Mouse (Mus musculus): ENCODE data around the gene Il4i1. TPM values are rescaled to one million over a fixed set of nuclear protein-coding genes. Genes with fewer than 3 reads are reported as not detected.

The Il4i1 gene
- polyA plus RNA-seq, 1 experiment from 2014 or later = 0.69 TPM

- Histone ChIP-seq H3K4me2 (replicated peaks; ENCODE audit: low read depth) (no peak overlapping the region; the same call in 1 of the 2 replicates), H3K9me3 (ENCODE audit: control insufficient read depth, low read length) (no peaks in the 10 kb centered on the region), H3K27ac (replicated peaks) (peak overlapping the region; percentile 56), H3K4me1 (replicated peaks; ENCODE audit: control insufficient read depth, insufficient read depth) (peaks cover 16% of the 10 kb centered on the region), H3K9ac (ENCODE audit: low read length) (no peak overlapping the region; the same call in 1 of the 2 replicates), H3K36me3 (ENCODE audit: control insufficient read depth, insufficient read depth, low read length) (no peaks in the 10 kb centered on the region), H3K4me3 (ENCODE audit: low read depth, low read length) (no peak overlapping the region), H3K27me3 (ENCODE audit: control insufficient read depth, insufficient read depth, low read length) (no peaks in the 10 kb centered on the region)
- no peak for TF ChIP-seq EP300 (optimal IDR thresholded peaks at IDR 0.05)
- no peak for TF ChIP-seq CTCF (IDR thresholded peaks at IDR 0.05; ENCODE audit: low read depth)
- DNase-seq (ENCODE audit: low spot score) (peak; percentile 13), ATAC-seq (ENCODE audit: low FRiP score, low TSS enrichment) (no peak)
- 44% methylated on average over 5 of the region's 5 CpGs for WGBS
Observed at GRCm38 (mm10) chr7:44819863-44820262, 3.7 kb downstream of the Il4i1 start.

GRCm38 (mm10) chr7:44820525-44820924 is 4.3 kb downstream of the Il4i1 start:
- H3K4me2 ChIP-seq (replicated peaks; ENCODE audit: low read depth) = no peak overlapping the region
- WGBS = 61% methylated on average over 3 of the region's 3 CpGs
- no peak overlapping the region; the same call in 1 of the 2 replicates for H3K27ac ChIP-seq (replicated peaks)
- ATAC-seq (ENCODE audit: low FRiP score, low TSS enrichment) = no peak
- peaks cover 12% of the 10 kb centered on the region for H3K4me1 ChIP-seq (replicated peaks; ENCODE audit: control insufficient read depth, insufficient read depth)
- no peak overlapping the region for H3K4me3 ChIP-seq (ENCODE audit: low read depth, low read length)
- peak; percentile 9 for DNase-seq (ENCODE audit: low spot score)
- TF ChIP-seq CTCF (IDR thresholded peaks at IDR 0.05; ENCODE audit: low read depth) (no peak), EP300 (optimal IDR thresholded peaks at IDR 0.05) (no peak)
- H3K9ac ChIP-seq (ENCODE audit: low read length) = no peak overlapping the region
- no peaks in the 10 kb centered on the region for H3K9me3 ChIP-seq (ENCODE audit: control insufficient read depth, low read length)
- no peaks in the 10 kb centered on the region for H3K36me3 ChIP-seq (ENCODE audit: control insufficient read depth, insufficient read depth, low read length)
- no peaks in the 10 kb centered on the region for H3K27me3 ChIP-seq (ENCODE audit: control insufficient read depth, insufficient read depth, low read length)

GRCm38 (mm10) chr7:44821666-44822448 is 5.7 kb downstream of the Il4i1 start:
- no peak for TF ChIP-seq EP300 (optimal IDR thresholded peaks at IDR 0.05)
- TF ChIP-seq CTCF (IDR thresholded peaks at IDR 0.05; ENCODE audit: low read depth) = peak; percentile 41
- WGBS = 73% methylated on average over 7 of the region's 7 CpGs
- H3K4me1 ChIP-seq (replicated peaks; ENCODE audit: control insufficient read depth, insufficient read depth) = peaks cover 12% of the 10 kb centered on the region

DNA sequence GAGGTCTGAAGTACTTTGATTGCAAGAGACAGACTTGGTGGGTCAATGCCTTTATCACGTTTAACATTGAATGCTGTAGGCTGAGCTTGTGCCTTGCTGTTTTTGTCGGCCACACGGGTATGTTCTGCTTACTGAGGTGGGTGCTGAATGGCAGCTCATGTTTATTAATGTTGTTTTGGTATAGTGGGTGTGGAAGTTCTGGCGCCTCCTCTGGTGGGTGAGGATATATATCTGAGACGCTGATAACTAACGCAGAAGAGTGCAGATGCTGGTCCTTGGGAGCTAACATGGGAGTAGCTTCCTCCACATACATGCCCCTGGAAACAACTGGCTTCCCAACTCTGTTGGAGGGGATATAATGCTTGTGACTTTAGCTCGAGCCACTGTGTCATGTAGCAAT is 7.2 kb downstream of the Il4i1 start:
- no peaks in the 10 kb centered on the region for H3K9me3 ChIP-seq (ENCODE audit: control insufficient read depth, low read length)
- 34% methylated on average over 7 of the region's 7 CpGs for WGBS
- no peak for ATAC-seq (ENCODE audit: low FRiP score, low TSS enrichment)

More at GRCm38 (mm10) chr7:44821666-44822448, 5.7 kb downstream of the Il4i1 start:
- ATAC-seq (ENCODE audit: low FRiP score, low TSS enrichment) (no peak), DNase-seq (ENCODE audit: low spot score) (peak; percentile 14)
- no peaks in the 10 kb centered on the region for H3K27me3 ChIP-seq (ENCODE audit: control insufficient read depth, insufficient read depth, low read length)
- H3K4me3 ChIP-seq (ENCODE audit: low read depth, low read length) = no peak overlapping the region
- no peak overlapping the region for H3K4me2 ChIP-seq (replicated peaks; ENCODE audit: low read depth)
- no peaks in the 10 kb centered on the region for H3K36me3 ChIP-seq (ENCODE audit: control insufficient read depth, insufficient read depth, low read length)
- H3K9ac ChIP-seq (ENCODE audit: low read length) = no peak overlapping the region
- no peaks in the 10 kb centered on the region for H3K9me3 ChIP-seq (ENCODE audit: control insufficient read depth, low read length)
- no peak overlapping the region for H3K27ac ChIP-seq (replicated peaks)

DNA sequence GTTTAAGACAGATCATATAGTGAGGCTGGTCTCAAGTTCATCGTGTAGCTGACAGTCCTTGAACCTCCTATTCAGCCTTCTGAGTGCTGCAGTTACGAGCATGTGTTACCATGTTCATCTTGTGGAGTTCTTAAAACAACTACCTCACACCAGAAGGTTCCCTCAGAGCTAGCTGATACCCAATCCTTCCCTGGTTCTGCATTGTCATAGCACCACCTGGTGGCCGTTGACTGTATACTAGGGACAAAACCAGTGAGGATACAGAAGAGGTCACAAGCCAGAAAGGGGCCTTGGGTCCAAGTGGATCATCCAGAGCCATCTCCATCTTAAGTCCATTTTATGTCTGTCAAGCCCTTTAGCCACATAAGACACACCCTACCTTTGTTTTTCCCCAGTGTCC is 8.7 kb downstream of the Il4i1 start:
- peaks cover 14% of the 10 kb centered on the region for H3K36me3 ChIP-seq (ENCODE audit: control insufficient read depth, insufficient read depth, low read length)
- peak; percentile 82 for DNase-seq (ENCODE audit: low spot score)
- no peak overlapping the region for H3K4me2 ChIP-seq (replicated peaks; ENCODE audit: low read depth)
- no peak overlapping the region for H3K4me3 ChIP-seq (ENCODE audit: low read depth, low read length)
- peak; percentile 58 for ATAC-seq (ENCODE audit: low FRiP score, low TSS enrichment)
- TF ChIP-seq CTCF (IDR thresholded peaks at IDR 0.05; ENCODE audit: low read depth) = peak; percentile 95
- no peak for TF ChIP-seq EP300 (optimal IDR thresholded peaks at IDR 0.05)
- no peaks in the 10 kb centered on the region for H3K27me3 ChIP-seq (ENCODE audit: control insufficient read depth, insufficient read depth, low read length)
- WGBS = 11% methylated on average over 3 of the region's 3 CpGs
- no peak overlapping the region for H3K27ac ChIP-seq (replicated peaks)
- no peaks in the 10 kb centered on the region for H3K9me3 ChIP-seq (ENCODE audit: control insufficient read depth, low read length)
- no peaks in the 10 kb centered on the region for H3K4me1 ChIP-seq (replicated peaks; ENCODE audit: control insufficient read depth, insufficient read depth)
- no peak overlapping the region for H3K9ac ChIP-seq (ENCODE audit: low read length)

More for the DNA sequence above, 7.2 kb downstream of the Il4i1 start:
- Histone ChIP-seq H3K27ac (replicated peaks) (no peak overlapping the region), H3K36me3 (ENCODE audit: control insufficient read depth, insufficient read depth, low read length) (0 out of 2 replicates have a peak, but pooled peaks cover 3% of the 10 kb centered on the region), H3K9ac (ENCODE audit: low read length) (no peak overlapping the region), H3K27me3 (ENCODE audit: control insufficient read depth, insufficient read depth, low read length) (no peaks in the 10 kb centered on the region), H3K4me2 (replicated peaks; ENCODE audit: low read depth) (no peak overlapping the region), H3K4me1 (replicated peaks; ENCODE audit: control insufficient read depth, insufficient read depth) (no peaks in the 10 kb centered on the region), H3K4me3 (ENCODE audit: low read depth, low read length) (no peak overlapping the region)
- TF ChIP-seq CTCF (IDR thresholded peaks at IDR 0.05; ENCODE audit: low read depth) (peak; percentile 50), EP300 (optimal IDR thresholded peaks at IDR 0.05) (no peak)
- peak; percentile 20 for DNase-seq (ENCODE audit: low spot score)

DNA sequence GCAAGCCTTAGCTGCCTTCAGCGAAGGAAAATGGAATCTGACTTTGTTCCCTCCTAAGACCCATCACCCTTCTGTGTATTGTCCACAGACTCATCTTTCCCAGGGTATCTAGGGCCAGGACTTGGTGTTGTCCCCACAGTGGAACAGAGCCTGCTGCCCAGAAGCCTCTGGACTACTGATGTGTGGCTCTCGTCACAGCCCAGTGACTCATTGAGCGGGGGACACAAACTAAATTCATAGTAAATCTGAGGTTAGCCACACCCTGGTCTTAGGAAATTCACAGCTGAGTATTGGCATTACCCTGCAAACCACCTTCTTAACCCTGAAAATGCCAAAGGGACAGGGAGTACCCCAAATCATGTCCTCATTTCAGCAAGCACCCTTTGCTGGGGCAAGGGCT is 10.6 kb downstream of the Il4i1 start:
- Histone ChIP-seq H3K36me3 (ENCODE audit: control insufficient read depth, insufficient read depth, low read length) (peaks cover 24% of the 10 kb centered on the region), H3K27ac (replicated peaks) (no peak overlapping the region), H3K9me3 (ENCODE audit: control insufficient read depth, low read length) (no peaks in the 10 kb centered on the region), H3K27me3 (ENCODE audit: control insufficient read depth, insufficient read depth, low read length) (no peaks in the 10 kb centered on the region), H3K9ac (ENCODE audit: low read length) (no peak overlapping the region), H3K4me3 (ENCODE audit: low read depth, low read length) (no peak overlapping the region), H3K4me2 (replicated peaks; ENCODE audit: low read depth) (no peak overlapping the region), H3K4me1 (replicated peaks; ENCODE audit: control insufficient read depth, insufficient read depth) (no peaks in the 10 kb centered on the region)
- DNase-seq (ENCODE audit: low spot score) = no peak
- 55% methylated on average over 3 of the region's 3 CpGs for WGBS
- no peak for TF ChIP-seq CTCF (IDR thresholded peaks at IDR 0.05; ENCODE audit: low read depth)
- no peak for TF ChIP-seq EP300 (optimal IDR thresholded peaks at IDR 0.05)
- ATAC-seq (ENCODE audit: low FRiP score, low TSS enrichment) = no peak
